Mouse (Mus musculus): ENCODE results near the gene Akap6.

Akap6 gene

DNA sequence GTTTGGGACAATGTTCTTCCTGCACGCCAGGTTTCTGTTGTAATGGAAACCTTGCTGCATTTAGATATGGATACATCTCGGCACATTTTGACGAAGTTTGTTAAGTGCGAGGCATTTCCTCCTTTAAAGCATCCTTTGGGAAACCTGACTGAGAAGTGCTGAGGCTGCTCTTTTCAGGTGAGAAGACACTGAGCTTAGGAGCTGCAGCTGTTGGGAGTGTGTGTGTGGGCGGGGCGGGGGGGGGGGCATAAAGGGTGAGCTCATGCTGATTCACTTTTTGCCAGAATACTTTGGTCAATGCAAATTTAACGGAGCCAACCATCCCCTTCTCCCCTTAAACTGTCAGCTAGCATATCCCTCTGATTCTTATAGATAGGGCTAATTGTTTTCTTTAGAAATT lies 81.9 kb downstream of the Akap6 start:
- no peak for DNase-seq (ENCODE audit: low read depth, low spot score)

DNA sequence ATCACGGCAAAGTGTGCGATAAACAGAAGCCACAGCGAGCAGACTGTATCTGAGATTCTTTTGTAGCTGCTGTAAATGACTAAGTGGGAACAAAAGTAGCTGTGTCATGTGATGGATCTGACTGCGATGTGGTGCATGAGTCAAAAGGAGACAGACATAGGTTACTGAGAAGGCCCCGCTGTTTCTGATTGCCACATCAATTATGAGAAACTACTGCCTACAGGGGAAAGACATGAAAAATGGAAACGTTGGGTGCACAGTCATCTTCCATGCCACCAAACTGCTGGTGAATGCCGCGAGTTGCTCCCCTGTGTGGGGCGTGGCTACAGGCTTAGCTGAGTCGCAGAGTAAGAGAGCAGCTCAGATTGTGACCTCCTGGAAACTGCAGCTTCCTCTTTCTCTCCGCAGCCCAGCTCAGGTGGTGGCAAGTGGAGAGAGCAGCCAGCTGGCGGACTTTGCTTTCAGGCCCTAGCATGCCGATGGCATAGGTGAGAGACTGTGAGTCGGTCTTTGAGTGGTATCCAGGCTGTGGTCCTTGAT lies 83.8 kb downstream of the Akap6 start:
- no peak for DNase-seq (ENCODE audit: low read depth, low spot score)

DNA sequence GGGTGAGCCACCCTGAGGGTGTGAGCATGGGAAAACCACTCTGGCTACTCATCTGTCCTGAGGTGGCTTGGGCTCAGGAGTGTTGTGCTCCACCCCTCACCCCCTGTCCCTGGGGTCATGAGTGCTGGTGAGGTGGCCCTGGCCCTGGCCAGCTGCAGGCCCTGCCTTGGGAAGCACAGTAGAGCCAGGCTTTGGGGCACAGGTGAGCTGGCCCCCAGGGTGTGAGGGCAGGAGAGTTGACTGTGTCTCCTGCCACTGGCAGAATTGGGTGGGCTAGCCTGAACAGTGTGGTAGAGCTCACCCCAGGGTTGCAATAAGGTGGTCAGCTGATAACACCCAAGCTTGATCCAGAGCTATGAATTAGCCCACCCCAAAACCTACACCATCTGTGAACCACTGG lies 86.0 kb downstream of the Akap6 start:
- DNase-seq (ENCODE audit: low read depth, low spot score) = no peak

DNA sequence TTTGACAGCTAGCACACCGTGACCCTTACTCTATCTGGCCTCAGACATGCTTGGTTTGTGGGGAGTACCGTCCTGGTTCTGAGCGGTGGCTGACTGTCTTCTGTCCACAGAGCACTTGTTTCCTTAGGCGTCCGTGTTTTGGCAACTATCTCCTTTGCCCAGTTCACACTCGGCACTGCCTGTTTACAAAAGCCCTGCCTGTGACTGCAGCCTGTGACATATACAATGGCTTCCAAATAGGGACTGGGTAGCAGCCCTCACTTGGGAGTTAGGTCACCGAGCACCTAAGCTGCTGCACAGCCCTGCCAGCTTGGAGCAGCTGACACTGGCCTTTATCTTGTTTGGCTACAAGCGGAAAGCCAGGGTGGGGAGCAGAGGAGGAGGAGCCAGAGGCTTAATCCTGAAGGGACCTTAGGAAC lies 91.2 kb downstream of the Akap6 start:
- DNase-seq (ENCODE audit: low read depth, low spot score) = no peak

DNA sequence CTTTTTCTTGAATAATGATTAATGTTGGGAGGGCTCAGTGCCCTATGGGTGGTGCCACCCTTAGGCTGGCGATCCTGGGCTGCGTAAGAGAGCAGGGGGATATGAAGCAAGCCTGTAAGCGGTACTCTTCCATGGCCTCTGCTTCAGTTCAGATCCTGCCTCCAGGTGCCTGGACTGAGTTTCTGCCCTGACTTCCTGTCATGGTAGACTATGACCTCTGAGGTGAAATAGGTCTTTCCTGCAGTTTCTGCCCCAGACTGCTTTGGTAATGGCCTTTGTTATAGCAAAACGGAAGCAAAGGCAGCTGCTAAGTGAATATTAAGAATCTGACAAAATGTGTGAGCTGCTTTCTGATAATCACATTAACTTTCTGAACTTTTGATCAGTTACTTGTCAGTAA lies 94.9 kb downstream of the Akap6 start:
- DNase-seq (ENCODE audit: low read depth, low spot score) = no peak

DNA sequence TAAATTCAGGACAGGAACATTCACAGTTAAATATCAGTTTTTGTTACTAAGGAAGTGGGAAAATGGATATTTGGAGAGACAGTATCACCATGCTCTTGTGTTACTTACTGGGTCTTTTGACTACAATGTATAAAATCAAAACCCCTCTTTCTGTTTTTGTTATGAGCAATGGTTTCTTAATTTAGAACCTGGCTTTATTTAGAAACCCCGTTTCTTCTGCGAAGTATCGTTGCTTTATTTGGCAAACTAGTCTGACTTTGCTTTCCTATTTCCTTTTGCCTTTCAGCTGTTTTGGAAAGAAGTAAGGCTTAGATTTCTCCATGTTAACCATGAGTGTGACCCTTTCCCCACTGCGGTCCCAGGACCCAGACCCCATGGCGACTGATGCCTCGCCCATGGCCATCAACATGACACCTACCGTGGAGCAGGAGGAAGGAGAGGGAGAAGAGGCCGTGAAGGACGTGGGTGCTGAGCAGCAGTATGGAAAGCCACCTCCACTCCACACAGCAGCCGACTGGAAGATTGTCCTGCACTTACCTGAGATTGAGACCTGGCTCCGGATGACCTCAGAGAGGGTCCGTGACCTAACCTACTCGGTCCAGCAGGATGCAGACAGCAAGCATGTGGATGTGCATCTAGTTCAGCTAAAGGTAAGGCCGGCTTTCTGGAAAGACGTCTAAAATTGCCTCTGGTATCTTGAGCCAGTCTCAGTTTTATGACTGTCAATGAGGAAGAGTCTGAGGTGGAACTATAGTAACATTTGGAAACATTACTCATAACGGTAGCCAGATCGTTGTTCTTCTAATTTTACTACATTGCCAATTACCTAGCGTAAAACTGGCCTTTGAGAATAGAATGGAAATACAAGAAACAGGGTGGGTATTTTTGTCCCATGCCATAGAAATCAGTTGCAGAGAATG lies 96.6 kb downstream of the Akap6 start:
- DNase-seq (ENCODE audit: low read depth, low spot score) = no peak

DNA sequence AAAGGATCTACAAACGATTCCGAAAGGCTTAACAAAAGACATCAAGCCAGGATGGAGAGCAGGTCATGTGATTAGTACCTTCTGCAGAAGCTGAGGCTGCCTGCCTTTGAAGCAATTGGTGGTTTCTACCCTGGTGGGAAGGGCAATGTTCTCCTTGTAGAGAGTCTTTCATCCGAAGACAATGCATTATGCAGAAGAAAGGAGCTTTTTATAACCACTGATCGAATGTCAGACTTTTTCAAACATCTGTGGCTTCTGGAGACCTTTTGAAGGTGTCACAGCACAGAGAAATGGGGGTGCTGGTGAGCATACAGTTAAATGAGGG lies 97.2 kb downstream of the Akap6 start:
- DNase-seq (ENCODE audit: low read depth, low spot score) = no peak

DNA sequence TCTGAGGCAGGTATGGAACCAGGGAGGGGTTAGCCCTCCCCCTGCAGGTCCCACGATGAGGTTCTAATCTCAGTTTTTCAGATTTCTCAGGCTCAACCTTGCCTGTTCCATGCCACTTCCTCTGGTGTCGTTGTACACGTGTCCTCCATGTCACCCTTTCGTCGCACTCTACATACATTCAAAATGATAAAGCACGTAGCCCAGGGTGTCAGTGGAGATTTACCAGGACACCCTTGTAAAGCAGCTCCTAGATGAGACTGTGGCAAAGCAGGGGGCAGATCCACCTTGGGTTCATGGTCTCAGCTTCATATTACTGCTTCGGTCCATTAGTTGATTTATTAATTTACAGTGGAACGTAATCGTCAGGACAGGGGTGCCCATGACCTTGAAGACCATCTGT lies 100.5 kb downstream of the Akap6 start:
- no peak for DNase-seq (ENCODE audit: low read depth, low spot score)

DNA sequence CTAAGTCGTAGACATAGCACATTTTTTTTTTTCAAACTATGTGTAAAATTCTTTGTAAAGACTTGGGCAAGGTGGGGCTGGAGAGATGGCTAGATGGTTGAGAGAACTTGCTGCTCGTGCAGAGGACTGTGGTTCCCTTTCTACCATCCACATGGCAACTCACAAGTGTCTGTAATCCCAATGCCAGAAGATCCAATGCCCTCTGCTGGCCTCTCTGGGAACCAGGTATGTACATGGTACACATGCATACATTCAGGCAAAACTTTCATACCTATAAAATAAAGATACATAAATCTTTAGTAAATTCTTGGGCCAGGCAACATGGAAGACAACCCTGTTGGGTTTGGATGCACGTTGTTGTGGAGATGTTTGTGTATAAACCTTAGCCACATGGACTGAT lies 107.1 kb downstream of the Akap6 start:
- DNase-seq (ENCODE audit: low read depth, low spot score) = no peak

DNA sequence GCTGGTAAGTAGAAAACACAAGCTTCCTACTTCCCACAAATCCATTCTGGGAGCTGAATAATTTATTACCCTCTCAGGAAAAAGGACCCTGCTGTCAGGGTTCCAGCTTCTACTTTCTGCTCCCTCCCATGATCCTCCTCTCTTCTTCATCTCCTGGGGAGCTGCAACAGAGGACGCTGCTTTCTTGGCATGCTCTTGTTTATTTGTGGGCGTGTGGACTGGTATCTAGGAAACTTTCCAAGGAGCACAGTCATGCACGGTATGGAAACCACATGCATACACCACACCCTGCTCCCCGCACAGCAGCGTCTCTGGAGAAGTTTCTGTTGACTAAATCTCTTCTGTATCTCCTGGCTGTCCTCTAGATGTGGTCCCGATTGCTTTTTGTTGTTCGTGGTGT lies 119.4 kb downstream of the Akap6 start:
- DNase-seq (ENCODE audit: low read depth, low spot score) = no peak

DNA sequence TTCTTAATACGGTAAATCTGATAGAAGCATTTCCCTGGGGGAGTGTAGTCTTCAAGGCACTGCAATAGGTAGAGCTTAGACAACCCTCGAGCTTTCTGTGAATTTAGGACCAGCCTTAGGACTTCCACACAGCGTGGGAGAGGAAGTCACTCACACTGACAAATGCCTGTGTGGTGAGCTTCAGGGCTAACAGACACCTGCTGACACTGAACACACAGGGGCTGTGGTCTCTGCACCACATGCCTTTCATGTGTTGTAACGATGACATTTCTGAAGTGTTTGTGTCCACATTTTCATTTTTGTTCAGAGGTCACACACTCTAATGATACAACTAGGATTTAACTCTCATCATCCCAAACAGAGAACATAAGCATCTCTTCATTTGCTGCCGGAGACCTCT lies 125.6 kb downstream of the Akap6 start:
- no peak for DNase-seq (ENCODE audit: low read depth, low spot score)

DNA sequence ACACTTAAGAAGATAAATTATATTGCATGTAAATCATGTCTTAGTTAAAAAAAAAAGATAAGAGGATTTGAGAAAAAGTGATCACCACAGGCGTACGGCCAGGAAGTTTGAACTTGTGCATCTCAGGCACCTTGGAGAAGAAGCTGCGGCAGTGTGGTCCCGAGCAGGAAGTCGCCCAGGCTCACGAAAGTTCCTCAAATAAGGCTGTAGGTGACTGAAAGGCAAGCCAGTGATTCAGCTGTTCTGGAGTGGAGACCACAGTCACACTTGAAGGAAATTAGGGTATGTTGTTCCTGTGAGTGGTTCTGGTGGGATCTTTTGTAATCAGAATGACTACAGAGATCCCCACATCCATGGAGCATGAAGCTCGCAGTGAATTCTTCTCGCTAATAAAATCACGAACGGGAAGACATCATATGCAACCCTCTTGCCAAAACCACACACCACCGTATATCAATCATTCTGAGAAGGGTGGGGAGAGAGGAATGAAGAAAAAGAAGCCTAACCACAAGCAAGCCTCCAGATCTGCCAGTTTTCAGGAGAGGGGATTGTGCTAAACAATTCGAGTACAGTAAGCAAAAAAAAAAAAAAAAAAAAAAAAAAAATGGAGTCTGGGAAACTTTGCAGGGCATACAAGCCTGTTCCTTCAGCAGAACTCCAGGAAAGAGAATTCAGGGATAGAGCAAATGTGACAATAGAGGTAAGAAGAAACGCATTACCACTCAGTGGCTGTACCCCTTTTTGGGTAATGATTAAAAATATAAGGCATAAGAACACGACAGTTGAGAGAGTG lies 130.0 kb downstream of the Akap6 start:
- no peak for DNase-seq (ENCODE audit: low read depth, low spot score)

DNA sequence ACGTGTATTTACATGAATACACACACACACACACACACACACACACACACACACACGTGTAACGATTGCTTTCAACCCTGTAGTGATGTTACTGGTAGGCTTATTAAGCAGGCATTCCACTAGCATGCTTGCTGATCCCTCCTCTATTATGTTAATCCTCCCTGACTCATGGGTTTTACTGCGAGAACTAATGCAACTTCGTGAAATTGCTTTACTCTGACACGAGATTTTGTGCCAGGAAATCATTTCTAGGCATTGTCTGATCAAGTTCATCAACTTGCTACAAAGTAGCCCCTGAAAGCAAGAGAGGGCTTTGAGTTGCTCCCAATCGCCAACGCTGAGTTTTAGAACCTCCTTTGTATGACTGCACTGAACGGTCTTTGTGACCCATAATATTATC lies 132.6 kb downstream of the Akap6 start:
- no peak for DNase-seq (ENCODE audit: low read depth, low spot score)

DNA sequence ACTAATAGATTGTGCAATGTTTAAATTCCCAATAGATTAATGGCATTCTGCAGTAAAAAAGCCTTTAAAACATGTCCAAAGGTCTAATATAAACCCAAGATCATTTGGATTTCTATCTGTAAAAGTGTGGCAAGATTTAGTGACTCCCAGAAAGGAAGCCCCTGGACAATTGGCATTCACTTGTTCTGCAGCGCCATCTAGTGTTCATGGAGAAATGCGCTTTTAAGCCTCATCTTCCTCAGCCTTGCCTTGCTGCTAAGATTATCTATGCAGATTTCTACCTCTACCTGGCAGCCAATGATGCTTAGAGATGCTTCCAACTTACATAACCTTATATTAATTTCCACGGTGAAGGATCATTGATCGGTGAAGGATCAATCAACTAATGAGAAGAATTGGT lies 133.0 kb downstream of the Akap6 start:
- peak; percentile 64 for DNase-seq (ENCODE audit: low read depth, low spot score)

DNA sequence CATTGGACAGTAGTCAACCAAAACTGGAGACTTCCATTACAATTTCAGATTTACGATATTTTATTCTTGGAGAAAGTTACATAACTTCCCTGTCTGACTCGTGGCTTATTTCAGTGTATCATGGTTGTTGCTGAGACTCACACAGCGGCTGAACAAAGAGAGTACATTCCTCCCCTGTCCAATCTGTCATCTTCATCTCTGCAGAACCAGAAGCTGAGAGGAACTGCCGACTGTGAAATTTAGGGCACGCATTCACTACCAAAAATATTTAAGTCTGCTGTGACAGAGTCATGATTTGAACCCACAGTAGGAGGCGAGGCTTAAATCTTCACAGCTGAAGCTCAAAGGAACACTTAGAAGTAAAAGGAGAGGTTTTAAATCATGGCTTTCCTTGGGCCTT lies 134.0 kb downstream of the Akap6 start:
- DNase-seq (ENCODE audit: low read depth, low spot score) = no peak

DNA sequence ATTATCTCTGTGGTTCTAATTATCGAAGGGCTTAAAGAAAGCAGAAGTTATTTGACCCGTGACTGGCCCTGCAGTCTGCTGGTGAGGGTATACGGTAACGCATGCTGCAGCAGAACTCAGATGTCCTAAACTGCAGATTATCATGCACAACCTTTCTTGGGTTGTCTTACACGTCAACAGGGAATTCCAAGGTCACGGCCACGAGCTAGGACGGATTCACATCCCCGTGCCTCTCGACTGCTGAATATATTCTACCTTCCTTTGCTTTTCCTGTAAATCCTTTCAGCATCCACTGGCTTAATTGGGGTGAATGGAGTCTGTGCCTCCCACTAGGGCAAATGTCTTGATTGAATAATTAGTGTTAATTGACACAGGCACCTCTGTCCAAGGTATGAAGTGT lies 134.9 kb downstream of the Akap6 start:
- DNase-seq (ENCODE audit: low read depth, low spot score) = no peak

DNA sequence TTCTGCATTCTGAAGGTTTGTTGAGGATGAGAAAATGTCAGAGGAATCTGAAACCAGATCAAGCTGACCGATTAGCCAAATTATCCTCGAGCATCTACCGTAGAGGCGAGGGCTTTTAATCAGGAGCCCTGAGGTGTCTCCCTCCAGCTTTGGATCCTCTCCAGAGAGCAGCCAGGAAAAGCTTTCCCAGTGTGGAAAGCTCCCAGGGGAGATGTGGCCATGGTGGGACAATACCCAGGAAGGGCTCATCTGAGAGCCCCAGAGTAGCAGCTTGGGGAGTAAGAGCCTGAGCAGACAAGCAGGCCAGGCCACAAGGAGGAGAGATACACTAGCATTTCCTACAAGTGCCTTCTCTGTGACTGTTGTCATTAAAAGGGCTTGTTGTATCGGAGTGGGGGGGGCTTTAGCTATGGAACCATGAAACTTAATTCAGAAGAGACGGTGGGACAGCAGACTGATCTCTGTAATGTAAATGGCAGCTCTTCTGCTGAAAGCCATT lies 135.6 kb downstream of the Akap6 start:
- no peak for DNase-seq (ENCODE audit: low read depth, low spot score)

DNA sequence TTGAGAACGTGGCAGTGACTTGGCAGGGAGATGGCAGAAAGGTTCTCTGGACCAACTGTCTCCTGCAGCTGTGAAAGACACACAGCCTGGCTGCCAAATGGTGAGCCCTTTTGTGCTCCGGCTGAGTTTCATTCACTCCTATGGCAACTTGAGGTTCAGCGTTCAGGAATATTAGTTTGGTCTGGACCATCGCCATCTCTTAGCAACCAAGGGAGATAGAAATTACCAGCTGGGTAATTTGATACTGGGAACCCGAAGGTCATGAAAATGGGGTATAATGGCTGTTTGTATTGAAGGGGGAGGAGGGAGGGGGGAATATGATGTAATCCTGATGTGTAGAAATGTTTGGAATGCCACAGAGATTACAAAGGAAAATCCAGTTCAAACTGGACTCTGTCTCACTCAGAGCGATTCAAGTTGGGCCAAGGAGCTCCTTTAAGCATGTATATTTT lies 136.1 kb downstream of the Akap6 start:
- no peak for DNase-seq (ENCODE audit: low read depth, low spot score)

DNA sequence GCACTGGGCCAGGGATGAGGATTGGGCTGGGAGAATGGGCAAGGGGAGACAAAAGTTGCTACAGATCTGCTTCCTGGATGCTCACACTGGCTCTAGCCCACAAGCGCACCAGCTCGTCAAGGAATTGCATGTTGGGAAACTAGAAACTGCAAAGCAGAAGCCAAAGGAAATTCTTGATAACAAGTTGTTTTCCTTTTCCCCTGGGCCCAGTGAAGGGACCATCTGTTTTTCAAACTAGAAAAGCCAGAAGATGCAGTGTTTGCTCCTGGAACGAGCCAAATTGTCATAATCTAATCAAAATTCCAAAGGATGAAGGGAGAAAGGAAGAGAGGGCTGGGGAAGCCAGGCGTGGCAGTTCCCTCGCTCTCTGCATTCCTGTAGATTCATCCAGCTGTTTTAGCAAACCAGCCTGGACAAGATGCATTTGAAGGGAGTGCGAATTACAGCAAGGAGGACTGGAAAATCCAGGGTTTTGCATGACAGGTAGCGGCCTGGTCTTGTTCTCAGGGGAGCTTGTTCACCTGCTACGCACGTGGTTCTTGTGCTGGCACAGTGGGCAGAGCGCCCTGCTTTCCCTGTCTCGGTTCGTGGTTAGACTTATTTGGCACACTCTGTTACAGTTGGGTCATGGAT lies 136.8 kb downstream of the Akap6 start:
- DNase-seq (ENCODE audit: low read depth, low spot score) = peak; percentile 39

DNA sequence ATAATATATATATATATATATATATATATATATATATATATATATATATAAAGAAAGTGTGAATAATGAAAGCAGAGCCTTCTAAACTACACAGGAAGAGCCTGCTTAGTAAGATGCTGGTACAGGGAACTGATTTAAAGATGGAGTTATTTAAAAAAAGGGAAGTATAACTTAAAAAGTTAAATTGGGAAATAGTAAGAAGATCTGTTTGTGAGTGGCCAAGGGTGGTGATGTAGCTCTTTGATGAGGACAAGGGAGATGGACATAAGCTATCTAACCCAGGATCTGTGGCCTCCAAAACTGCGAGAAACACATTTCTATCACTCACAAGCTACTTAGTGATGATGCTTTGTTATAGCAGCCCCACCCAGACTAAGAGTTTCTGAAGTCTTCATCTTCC lies 146.8 kb downstream of the Akap6 start:
- DNase-seq (ENCODE audit: low read depth, low spot score) = no peak

DNA sequence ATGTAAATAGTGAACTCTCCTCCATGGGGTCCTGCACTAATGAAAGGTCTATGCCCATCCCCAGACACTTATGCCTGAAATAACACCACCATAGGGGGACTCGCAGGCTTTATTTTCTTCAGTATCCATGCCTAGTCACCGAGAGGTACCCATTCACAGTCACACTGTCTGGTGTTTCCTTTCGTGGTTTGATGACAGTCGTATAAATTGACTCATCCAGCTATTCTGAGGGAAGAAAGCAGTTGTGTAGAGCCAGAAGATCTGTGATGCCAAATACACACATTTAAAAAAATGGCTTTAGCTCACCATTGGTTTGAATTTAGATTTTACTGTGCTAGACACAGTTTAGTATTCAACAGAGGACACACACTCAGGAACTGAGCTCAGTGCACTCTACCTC lies 147.8 kb downstream of the Akap6 start:
- no peak for DNase-seq (ENCODE audit: low read depth, low spot score)

Data from brain, embryonic 18.5 days (tissue).